8 mouse cellular contexts compared by ENCODE assay signal in genomic region chr8:84197141-84197921, GRCm38 (mm10). TPM values are rescaled to one million over a fixed set of nuclear protein-coding genes. Genes with fewer than 3 reads are reported as not detected.
A peak's percentile ranks its signal among the peaks of the same experiment; 100 is the strongest.
DNase-seq lines count a peak whose midpoint lies in the region; ATAC-seq and TF ChIP-seq lines count a peak whose summit lies in the region.

No protein-coding gene starts in this region.

- intact Hi-C loops in heart, postnatal 36 days (cut with DNase I): no loop called here

- H3K4me1 ChIP-seq in forebrain, postnatal 0 days (ENCODE audit: insufficient read depth): peaks cover 10% of the 10 kb centered on the region
- H3K4me1 ChIP-seq in lung, postnatal 0 days (ENCODE audit: insufficient read depth, low read depth, low read length): peaks cover 25% of the 10 kb centered on the region
- peaks cover 48% of the 10 kb centered on the region for H3K4me1 ChIP-seq in olfactory bulb, adult 2 months (ENCODE audit: control insufficient read depth, insufficient read depth, low read length)

- peak; percentile 95 for TF ChIP-seq EP300 in lung, postnatal 0 days (IDR thresholded peaks at IDR 0.05)

- H3K27me3 ChIP-seq in forebrain, postnatal 0 days (ENCODE audit: insufficient read depth, low read length): no peaks in the 10 kb centered on the region
- H3K27me3 ChIP-seq in lung, postnatal 0 days (replicated peaks; ENCODE audit: insufficient read depth, low read length): no peaks in the 10 kb centered on the region

- peak overlapping the region; percentile 50 for H3K4me3 ChIP-seq in forebrain, postnatal 0 days (ENCODE audit: low read depth, low read length)
- peak overlapping the region; percentile 59 for H3K4me3 ChIP-seq in layer of hippocampus, adult 2 months
- peak overlapping the region; percentile 31 for H3K4me3 ChIP-seq in lung, postnatal 0 days (ENCODE audit: low read depth, low read length)
- H3K4me3 ChIP-seq in olfactory bulb, adult 2 months (ENCODE audit: insufficient read depth, low read depth, low read length): peak overlapping the region; percentile 55

- no peak for TF ChIP-seq CTCF in forebrain, postnatal 0 days (IDR thresholded peaks at IDR 0.05; ENCODE audit: low read depth)
- TF ChIP-seq CTCF in layer of hippocampus, adult 2 months (conservative IDR thresholded peaks at IDR 0.05): no peak
- TF ChIP-seq CTCF in lung, postnatal 0 days (IDR thresholded peaks at IDR 0.05): no peak
- TF ChIP-seq CTCF in olfactory bulb, adult 2 months (IDR thresholded peaks at IDR 0.05; ENCODE audit: insufficient read depth, low read depth, low read length): no peak

- peak; percentile 24 for ATAC-seq in CD4-positive, CD25-positive, alpha-beta regulatory T cell, adult 4 months
- peak; percentile 63 for ATAC-seq in forebrain, postnatal 0 days
- ATAC-seq in lung, postnatal 0 days: peak; percentile 46

- peak overlapping the region; percentile 71 for H3K4me2 ChIP-seq in forebrain, postnatal 0 days (ENCODE audit: low read depth)
- peak overlapping the region; percentile 72 for H3K4me2 ChIP-seq in lung, postnatal 0 days (replicated peaks; ENCODE audit: low read depth, low read length)

- DNase-seq in adrenal gland, postnatal 14 days: peak; percentile 87
- peak; percentile 95 for DNase-seq in forebrain, postnatal 0 days
- DNase-seq in heart, postnatal 36 days: peak; percentile 92 to 95
- peak; percentile 70 to 71 for DNase-seq in layer of hippocampus, adult 2 months (ENCODE audit: low spot score in 2 of 2)
- DNase-seq in lung, postnatal 0 days (ENCODE audit: low spot score): peak; percentile 94
- DNase-seq in thymus, postnatal 14 days: peak; percentile 88

- H3K27ac ChIP-seq in forebrain, postnatal 0 days (ENCODE audit: low read depth, low read length): peak overlapping the region; percentile 79
- H3K27ac ChIP-seq in layer of hippocampus, adult 2 months: peak overlapping the region; percentile 82
- H3K27ac ChIP-seq in lung, postnatal 0 days (ENCODE audit: low read length): peak overlapping the region; percentile 99
- H3K27ac ChIP-seq in olfactory bulb, adult 2 months (ENCODE audit: insufficient read depth, low read depth, low read length): peak overlapping the region; percentile 54

- no peaks in the 10 kb centered on the region for H3K9me3 ChIP-seq in forebrain, postnatal 0 days (ENCODE audit: low read length)
- H3K9me3 ChIP-seq in lung, postnatal 0 days (ENCODE audit: low read length): no peaks in the 10 kb centered on the region

- 0 out of 2 replicates have a peak, but pooled peaks have one; percentile 18 for TF ChIP-seq POLR2A in olfactory bulb, adult 2 months (IDR thresholded peaks at IDR 0.05; ENCODE audit: insufficient read depth, low read depth, low read length)

- no peaks in the 10 kb centered on the region for H3K36me3 ChIP-seq in forebrain, postnatal 0 days (ENCODE audit: insufficient read depth)
- H3K36me3 ChIP-seq in lung, postnatal 0 days (ENCODE audit: insufficient read depth, low read length): no peaks in the 10 kb centered on the region

- 2% methylated on average over 43 of the region's 43 CpGs for WGBS in forebrain, postnatal 0 days
- 2% methylated on average over 42 of the region's 43 CpGs for WGBS in lung, postnatal 0 days
- WGBS in olfactory bulb, adult 2 months: 6% methylated on average over 43 of the region's 43 CpGs

- peak overlapping the region; percentile 26 for H3K9ac ChIP-seq in forebrain, postnatal 0 days
- H3K9ac ChIP-seq in lung, postnatal 0 days (replicated peaks; ENCODE audit: low read depth): peak overlapping the region; percentile 37

RNA-seq across cellular contexts. Expression of gene Nanos3, which starts 12.3 kb away (rescaled TPM):
- polyA plus RNA-seq in CD4-positive, CD25-positive, alpha-beta regulatory T cell, adult 4 months (2017; shearing (Covaris generic)): under 1 TPM in 1 of 2 experiments, not detected in 1; 0.81 TPM
- 0.67 and 1.2 TPM in 2 replicates for total RNA-seq in adrenal gland, postnatal 14 days (2021)
- 1.7 and 3.2 TPM in 2 replicates for total RNA-seq in forebrain, postnatal 0 days (2014; rRNA removed)
- polyA plus RNA-seq in forebrain, postnatal 0 days (2015; fragmentation: Nextera tagmentation; extraction: Ambion mirVana): 10.0 and 13.3 TPM in 2 replicates
- under 1 TPM; 0.80 to 0.95 TPM for total RNA-seq in heart, postnatal 36 days (2021)
- total RNA-seq in layer of hippocampus, adult 2 months (2021): 1 to 10 TPM; 2.6 to 5.0 TPM
- polyA plus RNA-seq in lung, postnatal 0 days (2015; fragmentation: Nextera tagmentation; extraction: Ambion mirVana): 1.9 and 3.2 TPM in 2 replicates
- not detected in 2 replicates for polyA plus RNA-seq in olfactory bulb, adult 2 months (2012; ENCODE audit: insufficient read depth, insufficient read length, low replicate concordance, missing spikeins)

RNA-seq across cellular contexts. Expression of gene Zswim4, which starts 39.5 kb away (rescaled TPM):
- polyA plus RNA-seq in CD4-positive, CD25-positive, alpha-beta regulatory T cell, adult 4 months (2017; shearing (Covaris generic)): 1 to 10 TPM; 3.3 to 4.3 TPM
- 32.3 and 39.5 TPM in 2 replicates for total RNA-seq in adrenal gland, postnatal 14 days (2021)
- 36.5 and 47.7 TPM in 2 replicates for total RNA-seq in forebrain, postnatal 0 days (2014; rRNA removed)
- polyA plus RNA-seq in forebrain, postnatal 0 days (2015; fragmentation: Nextera tagmentation; extraction: Ambion mirVana): 15.1 and 15.5 TPM in 2 replicates
- 10 to 100 TPM in 1 of 2 experiments, 1 to 10 TPM in 1; 9.5 to 11.0 TPM for total RNA-seq in heart, postnatal 36 days (2021)
- total RNA-seq in layer of hippocampus, adult 2 months (2021): 10 to 100 TPM; 18.0 to 19.3 TPM
- polyA plus RNA-seq in lung, postnatal 0 days (2015; fragmentation: Nextera tagmentation; extraction: Ambion mirVana): 7.8 and 8.4 TPM in 2 replicates
- polyA plus RNA-seq in olfactory bulb, adult 2 months (2012; ENCODE audit: insufficient read depth, insufficient read length, low replicate concordance, missing spikeins): 65.7 TPM in 1 of 2 replicates, not detected in the other

RNA-seq across cellular contexts. Expression of gene 4930432K21Rik, which starts 49.5 kb away (rescaled TPM):
- 1 to 10 TPM; 1.1 to 3.2 TPM for polyA plus RNA-seq in CD4-positive, CD25-positive, alpha-beta regulatory T cell, adult 4 months (2017; shearing (Covaris generic))
- total RNA-seq in adrenal gland, postnatal 14 days (2021): 0.49 and 0.82 TPM in 2 replicates
- 3.5 and 6.0 TPM in 2 replicates for total RNA-seq in forebrain, postnatal 0 days (2014; rRNA removed)
- polyA plus RNA-seq in forebrain, postnatal 0 days (2015; fragmentation: Nextera tagmentation; extraction: Ambion mirVana): 2.4 and 3.3 TPM in 2 replicates
- total RNA-seq in heart, postnatal 36 days (2021): under 1 TPM in 1 of 2 experiments, not detected in 1; 0.36 TPM
- 1 to 10 TPM; 2.1 to 2.9 TPM for total RNA-seq in layer of hippocampus, adult 2 months (2021)
- 0.80 and 1.0 TPM in 2 replicates for polyA plus RNA-seq in lung, postnatal 0 days (2015; fragmentation: Nextera tagmentation; extraction: Ambion mirVana)
- not detected in 2 replicates for polyA plus RNA-seq in olfactory bulb, adult 2 months (2012; ENCODE audit: insufficient read depth, insufficient read length, low replicate concordance, missing spikeins)

RNA-seq across cellular contexts. Expression of gene Cc2d1a, which starts 49.6 kb away (rescaled TPM):
- polyA plus RNA-seq in CD4-positive, CD25-positive, alpha-beta regulatory T cell, adult 4 months (2017; shearing (Covaris generic)): 10 to 100 TPM; 12.7 to 19.2 TPM
- 23.8 and 31.0 TPM in 2 replicates for total RNA-seq in adrenal gland, postnatal 14 days (2021)
- 64.2 and 70.1 TPM in 2 replicates for total RNA-seq in forebrain, postnatal 0 days (2014; rRNA removed)
- polyA plus RNA-seq in forebrain, postnatal 0 days (2015; fragmentation: Nextera tagmentation; extraction: Ambion mirVana): 36.3 and 48.4 TPM in 2 replicates
- total RNA-seq in heart, postnatal 36 days (2021): 10 to 100 TPM; 14.5 to 15.8 TPM
- 10 to 100 TPM; 53.2 to 57.8 TPM for total RNA-seq in layer of hippocampus, adult 2 months (2021)
- polyA plus RNA-seq in lung, postnatal 0 days (2015; fragmentation: Nextera tagmentation; extraction: Ambion mirVana): 15.6 and 16.3 TPM in 2 replicates
- polyA plus RNA-seq in olfactory bulb, adult 2 months (2012; ENCODE audit: insufficient read depth, insufficient read length, low replicate concordance, missing spikeins): not detected in 2 replicates

RNA-seq across cellular contexts. Expression of gene D8Ertd738e, which starts 52.2 kb away (rescaled TPM):
- 100 to 1,000 TPM; 365 to 370 TPM for polyA plus RNA-seq in CD4-positive, CD25-positive, alpha-beta regulatory T cell, adult 4 months (2017; shearing (Covaris generic))
- total RNA-seq in adrenal gland, postnatal 14 days (2021): 251 and 255 TPM in 2 replicates
- 130 and 146 TPM in 2 replicates for total RNA-seq in forebrain, postnatal 0 days (2014; rRNA removed)
- 255 and 310 TPM in 2 replicates for polyA plus RNA-seq in forebrain, postnatal 0 days (2015; fragmentation: Nextera tagmentation; extraction: Ambion mirVana)
- 100 to 1,000 TPM; 231 to 232 TPM for total RNA-seq in heart, postnatal 36 days (2021)
- total RNA-seq in layer of hippocampus, adult 2 months (2021): 100 to 1,000 TPM; 143 to 146 TPM
- 302 and 339 TPM in 2 replicates for polyA plus RNA-seq in lung, postnatal 0 days (2015; fragmentation: Nextera tagmentation; extraction: Ambion mirVana)
- polyA plus RNA-seq in olfactory bulb, adult 2 months (2012; ENCODE audit: insufficient read depth, insufficient read length, low replicate concordance, missing spikeins): not detected in 2 replicates

Comparison
In these comparisons a context has a peak if more than half of its experiments do, and no peak if none do; other contexts are left out.
1. Peak in every context shown above with its lines: DNase-seq, ATAC-seq, H3K4me3 ChIP-seq and H3K27ac ChIP-seq.